Mouse (Mus musculus): ENCODE results near the gene Cyth1.

GRCm38 (mm10) chr11:118082294-118082693, 166.1 kb downstream of the Cyth1 start:
- TF ChIP-seq POLR2A (IDR thresholded peaks at IDR 0.05; ENCODE audit: insufficient read depth, low read depth, low read length) (no peak), CTCF (IDR thresholded peaks at IDR 0.05; ENCODE audit: insufficient read depth, low read depth, low read length) (no peak)

Measured in olfactory bulb, adult 2 months (tissue).